Mouse (Mus musculus): ENCODE measurements around the gene Rxra. TPM values are rescaled to one million over a fixed set of nuclear protein-coding genes. Genes with fewer than 3 reads are reported as not detected.

Rxra gene
- polyA plus RNA-seq, 1 experiment from 2014 or later = 13.3 TPM

DNA sequence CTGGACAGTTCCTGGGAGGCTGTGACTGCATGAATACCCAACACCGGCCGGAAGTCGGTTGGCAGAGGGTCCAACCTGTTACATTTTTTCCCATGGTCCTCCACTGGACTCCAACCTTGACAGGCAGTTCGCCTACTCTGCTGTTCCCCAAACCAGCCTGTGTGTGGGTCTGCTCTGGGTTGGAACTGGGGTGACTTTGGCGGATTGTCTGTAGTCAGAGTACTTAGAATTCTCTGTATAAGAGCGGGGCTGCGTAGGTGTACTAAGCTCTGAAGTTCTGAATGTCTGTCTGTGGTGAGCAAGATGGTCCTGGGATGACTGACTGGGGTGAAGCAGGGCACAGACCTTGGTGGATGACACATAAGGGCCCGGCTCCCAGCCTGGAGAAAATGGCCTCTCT lies 109.1 kb downstream of the Rxra start:
- H3K4me1 ChIP-seq (ENCODE audit: insufficient read depth) = no peaks in the 10 kb centered on the region
- no peaks in the 10 kb centered on the region for H3K27me3 ChIP-seq (ENCODE audit: insufficient read depth, low read length)
- ATAC-seq (no peak), DNase-seq (no peak)
- no peak overlapping the region for H3K4me2 ChIP-seq (ENCODE audit: low read depth, low read length)
- TF ChIP-seq EP300 (IDR thresholded peaks at IDR 0.05; ENCODE audit: low read depth) = no peak
- no peak for TF ChIP-seq CTCF (IDR thresholded peaks at IDR 0.05; ENCODE audit: low read depth)
- no peak overlapping the region for H3K27ac ChIP-seq (ENCODE audit: low read depth)
- no peak overlapping the region for H3K9ac ChIP-seq (replicated peaks)
- no peak overlapping the region for H3K4me3 ChIP-seq (ENCODE audit: low read depth, low read length)
- no peaks in the 10 kb centered on the region for H3K9me3 ChIP-seq (ENCODE audit: low read length)
- H3K36me3 ChIP-seq (replicated peaks; ENCODE audit: insufficient read depth, low read length) = no peaks in the 10 kb centered on the region
- 85% methylated on average over 8 of the region's 8 CpGs for WGBS (ENCODE audit: insufficient replicate concordance)

DNA sequence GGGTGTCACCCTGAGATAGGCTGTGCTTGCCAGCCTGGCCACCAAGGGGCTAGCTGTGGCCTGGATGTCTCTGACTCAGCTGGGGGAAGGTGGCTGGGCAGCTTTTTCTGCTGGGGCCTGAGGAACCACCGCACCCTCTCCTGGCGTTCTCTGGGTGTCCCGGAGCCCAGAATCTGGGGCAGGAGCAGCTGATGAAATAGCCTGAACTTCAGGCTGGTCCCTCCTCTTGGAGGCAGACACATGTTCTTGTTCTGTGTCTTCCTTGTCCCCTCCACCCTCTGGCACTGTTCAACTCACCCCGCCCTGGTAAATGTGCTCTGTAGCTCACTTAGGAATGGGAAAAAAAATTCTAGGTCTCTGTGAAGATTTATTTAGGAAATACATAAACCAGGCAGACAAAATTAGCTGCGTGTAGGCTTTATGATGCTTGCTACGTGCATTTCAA lies 109.8 kb downstream of the Rxra start:
- H3K4me3 ChIP-seq (ENCODE audit: low read depth, low read length) = no peak overlapping the region
- DNase-seq = no peak
- no peak for TF ChIP-seq CTCF (IDR thresholded peaks at IDR 0.05; ENCODE audit: low read depth)
- TF ChIP-seq EP300 (IDR thresholded peaks at IDR 0.05; ENCODE audit: low read depth) = no peak
- H3K4me2 ChIP-seq (ENCODE audit: low read depth, low read length) = no peak overlapping the region
- 82% methylated on average over 6 of the region's 6 CpGs for WGBS (ENCODE audit: insufficient replicate concordance)
- no peak overlapping the region for H3K27ac ChIP-seq (ENCODE audit: low read depth)
- H3K27me3 ChIP-seq (ENCODE audit: insufficient read depth, low read length) = no peaks in the 10 kb centered on the region
- H3K36me3 ChIP-seq (replicated peaks; ENCODE audit: insufficient read depth, low read length) = no peaks in the 10 kb centered on the region
- H3K4me1 ChIP-seq (ENCODE audit: insufficient read depth) = no peaks in the 10 kb centered on the region
- no peak overlapping the region for H3K9ac ChIP-seq (replicated peaks)
- H3K9me3 ChIP-seq (ENCODE audit: low read length) = no peaks in the 10 kb centered on the region
- ATAC-seq = no peak

DNA sequence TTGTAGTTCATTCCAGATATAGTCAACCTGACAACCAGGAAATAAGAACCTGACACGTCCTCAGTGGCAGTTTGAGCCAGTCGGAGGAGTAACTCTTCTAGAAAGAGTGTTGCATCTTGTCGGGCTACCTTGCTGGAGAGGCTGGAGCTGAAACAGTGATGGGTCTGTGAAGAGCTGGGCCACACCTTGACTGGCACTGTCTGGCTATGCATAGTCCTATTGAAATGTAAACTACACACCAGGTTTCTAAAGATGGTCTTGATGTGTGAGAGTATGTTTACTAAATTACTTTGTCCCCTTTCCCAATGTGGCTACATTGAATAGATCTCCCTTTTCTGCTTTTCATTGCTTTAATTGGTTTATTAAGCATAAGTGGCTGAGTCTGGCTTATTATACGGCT lies 115.3 kb downstream of the Rxra start:
- 65% methylated on average over 4 of the region's 4 CpGs for WGBS (ENCODE audit: insufficient replicate concordance)
- TF ChIP-seq EP300 (IDR thresholded peaks at IDR 0.05; ENCODE audit: low read depth) (no peak), CTCF (IDR thresholded peaks at IDR 0.05; ENCODE audit: low read depth) (no peak)

DNA sequence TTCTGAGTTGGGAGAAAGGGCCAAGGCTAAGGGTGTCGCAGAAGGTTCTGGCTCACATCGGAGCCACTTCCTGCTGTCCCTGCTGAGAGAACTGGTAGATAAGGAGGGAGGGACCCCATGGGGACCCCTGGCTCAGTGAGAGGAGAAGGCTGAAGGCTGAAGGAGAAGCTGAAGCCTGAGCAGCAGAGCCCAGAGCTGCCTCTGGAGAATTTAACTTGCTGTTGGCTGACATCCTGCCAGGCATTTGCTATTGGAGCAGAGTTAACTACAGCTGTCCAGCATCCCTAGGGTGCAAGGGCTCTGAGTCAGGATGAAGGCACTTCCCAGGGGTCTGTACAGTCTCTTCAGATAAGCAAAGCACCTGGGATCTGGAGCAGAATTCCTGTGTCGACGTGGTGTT lies 122.8 kb downstream of the Rxra start:
- H3K4me1 ChIP-seq (ENCODE audit: insufficient read depth) = no peaks in the 10 kb centered on the region
- DNase-seq (no peak), ATAC-seq (no peak)
- H3K36me3 ChIP-seq (replicated peaks; ENCODE audit: insufficient read depth, low read length) = no peaks in the 10 kb centered on the region
- H3K27ac ChIP-seq (ENCODE audit: low read depth) = no peak overlapping the region
- H3K27me3 ChIP-seq (ENCODE audit: insufficient read depth, low read length) = no peaks in the 10 kb centered on the region
- no peak overlapping the region for H3K4me3 ChIP-seq (ENCODE audit: low read depth, low read length)
- 61% methylated on average over 4 of the region's 4 CpGs for WGBS (ENCODE audit: insufficient replicate concordance)
- no peak overlapping the region for H3K9ac ChIP-seq (replicated peaks)
- no peak overlapping the region for H3K4me2 ChIP-seq (ENCODE audit: low read depth, low read length)
- no peaks in the 10 kb centered on the region for H3K9me3 ChIP-seq (ENCODE audit: low read length)
- TF ChIP-seq CTCF (IDR thresholded peaks at IDR 0.05; ENCODE audit: low read depth) = no peak
- TF ChIP-seq EP300 (IDR thresholded peaks at IDR 0.05; ENCODE audit: low read depth) = no peak

More for the DNA sequence above, 115.3 kb downstream of the Rxra start:
- Histone ChIP-seq H3K27me3 (ENCODE audit: insufficient read depth, low read length) (no peaks in the 10 kb centered on the region), H3K4me1 (ENCODE audit: insufficient read depth) (no peaks in the 10 kb centered on the region), H3K27ac (ENCODE audit: low read depth) (no peak overlapping the region), H3K9ac (replicated peaks) (no peak overlapping the region), H3K9me3 (ENCODE audit: low read length) (no peaks in the 10 kb centered on the region), H3K4me2 (ENCODE audit: low read depth, low read length) (no peak overlapping the region), H3K36me3 (replicated peaks; ENCODE audit: insufficient read depth, low read length) (no peaks in the 10 kb centered on the region), H3K4me3 (ENCODE audit: low read depth, low read length) (no peak overlapping the region)
- DNase-seq (no peak), ATAC-seq (no peak)

DNA sequence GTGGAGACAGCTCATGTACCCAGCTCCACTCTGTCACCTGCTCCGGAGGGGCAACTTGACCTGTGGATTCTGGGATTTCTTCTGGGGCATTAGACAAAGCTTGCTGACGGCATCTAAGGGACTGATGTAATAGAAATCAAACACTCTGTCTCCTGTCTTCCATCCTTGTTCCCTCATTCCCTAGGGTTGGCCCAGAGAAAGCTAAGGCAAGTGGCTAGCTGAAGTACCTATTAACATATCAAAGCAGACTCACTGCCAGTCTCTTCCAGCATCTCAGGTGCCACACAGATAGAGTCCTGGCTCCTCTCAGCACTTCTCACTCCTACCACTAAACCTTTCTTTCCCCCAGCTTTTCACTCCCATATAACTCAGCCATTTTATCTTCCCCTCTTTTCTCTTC lies 124.8 kb downstream of the Rxra start:
- ATAC-seq (no peak), DNase-seq (no peak)
- no peak overlapping the region for H3K9ac ChIP-seq (replicated peaks)
- H3K27ac ChIP-seq (ENCODE audit: low read depth) = no peak overlapping the region
- WGBS (ENCODE audit: insufficient replicate concordance) = 68% methylated on average over 2 of the region's 2 CpGs
- no peak overlapping the region for H3K4me2 ChIP-seq (ENCODE audit: low read depth, low read length)
- H3K27me3 ChIP-seq (ENCODE audit: insufficient read depth, low read length) = no peaks in the 10 kb centered on the region
- no peaks in the 10 kb centered on the region for H3K36me3 ChIP-seq (replicated peaks; ENCODE audit: insufficient read depth, low read length)
- H3K4me1 ChIP-seq (ENCODE audit: insufficient read depth) = no peaks in the 10 kb centered on the region
- H3K9me3 ChIP-seq (ENCODE audit: low read length) = no peaks in the 10 kb centered on the region
- TF ChIP-seq CTCF (IDR thresholded peaks at IDR 0.05; ENCODE audit: low read depth) (no peak), EP300 (IDR thresholded peaks at IDR 0.05; ENCODE audit: low read depth) (no peak)
- no peak overlapping the region for H3K4me3 ChIP-seq (ENCODE audit: low read depth, low read length)

DNA sequence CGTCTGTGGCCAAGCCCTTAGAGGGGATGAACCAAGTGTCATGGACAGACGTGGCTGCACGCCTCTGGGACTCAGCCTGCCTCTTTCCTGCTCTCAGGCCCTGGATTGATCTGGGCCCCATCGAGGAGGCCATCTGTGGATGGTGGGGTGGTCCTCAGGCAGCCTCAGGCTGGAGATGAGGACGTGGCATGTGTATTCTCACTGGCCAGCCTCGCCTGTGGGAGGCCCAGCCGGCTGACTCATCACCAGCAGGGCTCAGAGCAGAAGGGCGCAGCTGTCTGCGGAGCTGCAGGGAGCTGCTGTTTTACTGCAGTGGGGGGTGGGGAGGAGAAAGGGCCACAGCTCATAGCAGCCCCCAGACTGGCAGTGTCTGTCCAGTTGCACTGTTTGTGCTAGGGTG lies 126.3 kb downstream of the Rxra start:
- Histone ChIP-seq H3K36me3 (replicated peaks; ENCODE audit: insufficient read depth, low read length) (no peaks in the 10 kb centered on the region), H3K9me3 (ENCODE audit: low read length) (no peaks in the 10 kb centered on the region), H3K4me1 (ENCODE audit: insufficient read depth) (no peaks in the 10 kb centered on the region), H3K9ac (replicated peaks) (no peak overlapping the region), H3K27ac (ENCODE audit: low read depth) (no peak overlapping the region), H3K4me3 (ENCODE audit: low read depth, low read length) (no peak overlapping the region), H3K4me2 (ENCODE audit: low read depth, low read length) (no peak overlapping the region), H3K27me3 (ENCODE audit: insufficient read depth, low read length) (no peaks in the 10 kb centered on the region)
- WGBS (ENCODE audit: insufficient replicate concordance) = 48% methylated on average over 9 of the region's 9 CpGs
- TF ChIP-seq EP300 (IDR thresholded peaks at IDR 0.05; ENCODE audit: low read depth) = no peak
- TF ChIP-seq CTCF (IDR thresholded peaks at IDR 0.05; ENCODE audit: low read depth) = no peak
- no peak for DNase-seq
- ATAC-seq = no peak

DNA sequence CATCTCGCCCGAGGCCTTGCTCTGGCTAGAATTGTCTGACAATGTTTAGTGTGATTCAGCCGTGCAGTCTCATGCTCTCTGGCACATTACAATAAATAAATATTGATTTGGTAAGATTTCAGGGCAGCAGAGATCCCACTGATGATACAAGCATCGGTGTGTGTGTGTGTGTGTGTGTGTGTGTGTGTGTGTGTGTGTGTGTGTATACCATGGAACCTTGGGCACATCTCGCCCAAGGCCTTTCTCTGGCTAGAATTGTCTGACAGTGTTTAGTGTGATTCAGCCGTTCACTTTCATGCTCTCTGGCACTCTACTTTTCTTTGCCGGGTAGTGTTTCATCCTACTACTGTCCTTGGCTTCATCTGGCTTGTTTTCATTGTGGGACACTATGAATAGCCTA lies 130.5 kb downstream of the Rxra start:
- Histone ChIP-seq H3K27me3 (ENCODE audit: insufficient read depth, low read length) (no peaks in the 10 kb centered on the region), H3K9ac (replicated peaks) (no peak overlapping the region), H3K9me3 (ENCODE audit: low read length) (no peaks in the 10 kb centered on the region), H3K27ac (ENCODE audit: low read depth) (no peak overlapping the region), H3K4me1 (ENCODE audit: insufficient read depth) (no peaks in the 10 kb centered on the region), H3K4me3 (ENCODE audit: low read depth, low read length) (no peak overlapping the region), H3K36me3 (replicated peaks; ENCODE audit: insufficient read depth, low read length) (no peaks in the 10 kb centered on the region), H3K4me2 (ENCODE audit: low read depth, low read length) (no peak overlapping the region)
- TF ChIP-seq CTCF (IDR thresholded peaks at IDR 0.05; ENCODE audit: low read depth) (no peak), EP300 (IDR thresholded peaks at IDR 0.05; ENCODE audit: low read depth) (no peak)
- no peak for ATAC-seq
- DNase-seq = no peak
- 75% methylated on average over 7 of the region's 7 CpGs for WGBS (ENCODE audit: insufficient replicate concordance)
